Mouse (Mus musculus) left cerebral cortex, adult 6 months (tissue): ENCODE measurements around the gene Uqcr10. TPM values are rescaled to one million over a fixed set of nuclear protein-coding genes. Genes with fewer than 3 reads are reported as not detected.

Experiments
- long read RNA-seq, 2 experiments: library from polyadenylated mRNA; unstranded; transcript quantifications; one replicate each; pipeline ENCODE4 v2.0.0; 2019 to 2020
- polyA plus RNA-seq: library from polyadenylated mRNA; unstranded; fragments of <200 nt; fragmentation: Nextera tagmentation; gene quantifications from 2 replicates; pipeline ENCODE4 v1.2.3, GENCODE M21; 2021

Uqcr10 gene
- 1,504 and 1,601 TPM in 2 replicates for polyA plus RNA-seq
- long read RNA-seq, experiment 1, transcript Uqcr10-201 (2 exons, 434 nt), result major isoform, 109 of 144 reads
- long read RNA-seq, experiment 1, transcript Uqcr10-203 (3 exons, 510 nt), result minor isoform, 13 of 144 reads
- long read RNA-seq, experiment 1, partial matches to known transcripts, result 1 of 144 reads
- long read RNA-seq, experiment 1, other reads (novel, unspliced or antisense), result 21 of 144 reads
- long read RNA-seq, experiment 2, transcript Uqcr10-203 (3 exons, 510 nt), result minor isoform, 55 of 618 reads
- long read RNA-seq, experiment 2, transcript Uqcr10-201 (2 exons, 434 nt), result major isoform, 552 of 618 reads
- long read RNA-seq, experiment 2, partial matches to known transcripts, result 0 of 618 reads
- long read RNA-seq, experiment 2, other reads (novel, unspliced or antisense), result 7 of 618 reads

DNA sequence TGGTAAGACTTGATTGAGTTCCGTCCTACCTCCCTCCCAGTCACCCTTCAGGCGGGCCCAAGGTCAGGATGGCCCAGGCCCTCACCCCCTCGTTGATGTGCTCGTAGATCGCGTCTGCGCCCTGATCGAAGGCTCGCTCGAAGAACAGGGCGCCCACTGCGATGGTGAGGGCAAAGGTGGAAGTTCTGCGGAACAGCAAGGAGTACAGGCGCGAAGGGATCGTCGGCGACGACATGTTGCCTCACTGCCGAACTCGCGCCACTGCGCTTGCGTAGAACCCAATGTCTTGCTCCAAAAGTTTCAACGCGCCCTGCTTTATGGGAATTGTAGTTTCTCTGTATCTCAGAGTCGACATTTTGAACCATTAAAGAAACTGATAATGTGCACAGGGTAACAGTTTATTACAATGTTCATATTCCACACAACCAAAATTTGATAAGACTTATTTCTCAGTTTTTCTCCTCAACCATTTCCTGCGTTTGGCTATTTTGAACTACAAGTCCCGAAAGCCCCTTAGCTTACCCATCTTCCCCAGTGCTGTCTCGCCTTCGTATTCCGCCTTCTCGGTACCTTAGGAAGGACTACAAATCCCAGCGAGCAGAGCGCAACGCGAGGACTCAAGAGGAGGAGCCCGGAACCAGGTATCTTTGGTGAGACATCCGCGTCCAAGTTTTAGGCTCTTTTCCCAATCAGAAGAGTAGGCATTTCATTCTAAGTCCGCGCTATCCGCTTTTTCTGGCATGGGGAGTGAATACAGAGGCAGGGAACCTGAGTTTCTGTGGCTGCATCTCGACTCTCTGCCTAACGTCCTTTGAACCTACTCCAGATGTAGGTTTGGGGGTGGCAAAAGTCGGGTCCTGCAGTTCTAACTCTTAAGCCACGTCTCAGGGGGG is at the start of gene Uqcr10, which contains the start of gene Zmat5:
TSS of gene Uqcr10 (minus strand) at position 271 of the 893 bp plus-strand sequence.
TSS of gene Zmat5 (plus strand) at position 607 of the 893 bp plus-strand sequence.

DNA sequence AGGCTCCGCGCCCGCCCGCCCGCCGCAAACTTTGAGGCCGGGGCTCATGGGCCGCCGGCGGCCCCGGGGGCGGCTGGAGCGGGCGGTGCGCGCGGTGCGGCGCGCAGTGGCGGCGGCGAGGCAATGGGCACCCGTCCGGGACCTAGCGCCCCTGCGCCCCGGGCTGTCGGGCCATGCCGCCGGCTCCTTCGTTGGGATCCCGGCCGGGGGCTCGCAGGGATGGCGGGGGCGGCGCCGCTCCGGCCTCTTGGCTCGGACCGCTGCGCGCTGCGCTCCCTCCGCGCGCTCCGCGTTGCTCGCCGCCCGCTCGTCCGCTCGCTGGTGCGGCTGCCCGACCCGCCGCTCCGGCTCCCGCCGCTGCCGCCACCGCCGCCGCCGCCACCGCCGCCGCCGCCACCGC is 42.6 kb upstream of the Uqcr10 start, which contains the start of gene Cabp7:
TSS of gene Cabp7 (minus strand) at position 46 of the 400 bp plus-strand sequence.

Other genes starting within 250 kb of the Uqcr10 start
- gene Mtmr3, start 109.5 kb downstream of the Uqcr10 start, polyA plus RNA-seq, result 9.4 and 19.7 TPM in 2 replicates
- gene Gm11032, start 84.3 kb downstream of the Uqcr10 start, polyA plus RNA-seq, result not detected in 2 replicates
- gene Ascc2, start 66.6 kb downstream of the Uqcr10 start, polyA plus RNA-seq, result 5.9 and 6.4 TPM in 2 replicates
- 70.5 and 71.0 TPM in 2 replicates for gene Zmat5, start 336 bp upstream of the Uqcr10 start, polyA plus RNA-seq
- 5.8 and 8.6 TPM in 2 replicates for gene Cabp7, start 42.4 kb upstream of the Uqcr10 start, polyA plus RNA-seq
- 13.8 and 16.3 TPM in 2 replicates for gene Nf2, start 145.2 kb upstream of the Uqcr10 start, polyA plus RNA-seq
- gene Nipsnap1, start 169.6 kb upstream of the Uqcr10 start, polyA plus RNA-seq, result 75.9 and 133 TPM in 2 replicates
- 26.0 and 28.9 TPM in 2 replicates for gene Thoc5, start 191.0 kb upstream of the Uqcr10 start, polyA plus RNA-seq
- 9.4 and 24.1 TPM in 2 replicates for gene Nefh, start 243.7 kb upstream of the Uqcr10 start, polyA plus RNA-seq